Mouse (Mus musculus) urinary bladder, postnatal 4 days (tissue): ENCODE results near the gene Fam83g.
A peak's percentile ranks its signal among the peaks of the same experiment; 100 is the strongest.

Experiments
- DNase-seq, 2 experiments: peaks; one replicate each; pipeline ENCODE4 v3.0.0; 2021 to 2022; ENCODE audit warnings: low spot score in 2 of 2

The Fam83g gene

DNA sequence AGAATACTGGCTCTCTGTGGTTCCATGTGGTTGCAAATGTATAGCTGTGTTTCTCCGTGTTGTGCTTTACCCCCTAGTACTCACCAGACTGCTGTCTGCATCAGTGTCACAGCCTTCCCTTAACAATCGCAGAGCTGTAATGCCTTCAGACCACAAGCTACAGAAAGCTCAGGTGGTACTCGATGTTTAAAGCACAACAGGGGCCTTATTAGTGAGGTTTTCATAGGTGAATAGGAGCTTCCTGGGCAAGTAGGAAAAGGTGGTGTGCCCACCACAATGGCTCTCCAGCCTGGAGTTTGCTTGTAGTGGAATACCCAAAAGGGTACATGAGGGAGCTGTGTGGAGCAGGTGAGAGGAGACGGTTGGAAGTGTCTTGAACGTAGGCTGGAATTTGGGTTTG, 31.7 kb upstream of the Fam83g start:
- no peak for DNase-seq

GRCm38 (mm10) chr11:61652686-61653447, 31.0 kb upstream of the Fam83g start, which contains the start of gene Grap:
Gene Grap (plus strand): TSS chr11:61653265.
- DNase-seq, result no peak

DNA sequence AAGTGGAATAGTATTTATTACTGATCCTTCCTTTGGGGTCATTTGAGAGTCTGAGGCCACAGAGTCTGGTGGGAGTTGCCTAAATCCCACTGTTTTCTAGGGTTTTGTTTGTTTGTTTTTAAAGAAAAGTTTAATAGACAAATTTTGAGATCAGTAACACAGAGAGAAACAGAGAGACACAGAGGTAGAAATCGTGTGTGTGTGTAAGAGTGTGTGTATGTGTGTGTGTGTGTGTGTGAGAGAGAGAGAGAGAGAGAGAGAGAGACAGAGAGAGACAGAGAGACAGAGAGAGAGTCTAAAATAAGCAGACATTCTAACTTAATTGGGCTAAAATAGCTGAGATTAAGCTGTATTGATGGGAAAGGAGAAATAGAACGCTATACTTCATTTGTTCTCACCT, 30.3 kb upstream of the Fam83g start:
- no peak for DNase-seq

GRCm38 (mm10) chr11:61654786-61655311, 29.0 kb upstream of the Fam83g start:
- DNase-seq, result no peak

- no peak for DNase-seq
These were observed 28.2 kb upstream of the Fam83g start for GRCm38 (mm10) chr11:61655649-61656048.

GRCm38 (mm10) chr11:61656148-61656850, 27.6 kb upstream of the Fam83g start:
- no peak for DNase-seq

DNA sequence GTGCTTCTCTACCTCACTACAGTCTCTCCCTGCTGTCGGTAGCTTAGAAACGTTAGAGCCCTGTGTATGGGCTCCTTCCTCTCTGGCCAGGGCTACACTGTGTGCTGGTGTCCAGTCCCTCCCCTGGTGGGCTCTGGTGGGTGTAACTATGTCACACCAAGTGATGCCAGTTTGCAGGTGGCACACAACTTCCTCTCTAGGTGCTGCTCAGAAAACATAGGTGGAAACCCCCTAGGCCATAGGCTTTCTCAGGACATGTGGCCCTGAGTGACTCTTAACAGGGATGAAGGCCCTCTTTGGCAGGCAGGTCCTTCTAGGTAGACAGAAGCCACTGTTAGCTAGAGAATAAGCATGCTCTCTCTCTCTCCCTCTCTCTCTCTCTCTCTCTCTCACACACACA, 26.5 kb upstream of the Fam83g start:
- DNase-seq, result no peak

- no peak for DNase-seq
These were observed 25.4 kb upstream of the Fam83g start for GRCm38 (mm10) chr11:61658360-61658922.

- no peak for DNase-seq
These were observed 24.7 kb upstream of the Fam83g start for GRCm38 (mm10) chr11:61659011-61659858.

- no peak for DNase-seq
These were observed 23.9 kb upstream of the Fam83g start for GRCm38 (mm10) chr11:61660001-61660400.

DNA sequence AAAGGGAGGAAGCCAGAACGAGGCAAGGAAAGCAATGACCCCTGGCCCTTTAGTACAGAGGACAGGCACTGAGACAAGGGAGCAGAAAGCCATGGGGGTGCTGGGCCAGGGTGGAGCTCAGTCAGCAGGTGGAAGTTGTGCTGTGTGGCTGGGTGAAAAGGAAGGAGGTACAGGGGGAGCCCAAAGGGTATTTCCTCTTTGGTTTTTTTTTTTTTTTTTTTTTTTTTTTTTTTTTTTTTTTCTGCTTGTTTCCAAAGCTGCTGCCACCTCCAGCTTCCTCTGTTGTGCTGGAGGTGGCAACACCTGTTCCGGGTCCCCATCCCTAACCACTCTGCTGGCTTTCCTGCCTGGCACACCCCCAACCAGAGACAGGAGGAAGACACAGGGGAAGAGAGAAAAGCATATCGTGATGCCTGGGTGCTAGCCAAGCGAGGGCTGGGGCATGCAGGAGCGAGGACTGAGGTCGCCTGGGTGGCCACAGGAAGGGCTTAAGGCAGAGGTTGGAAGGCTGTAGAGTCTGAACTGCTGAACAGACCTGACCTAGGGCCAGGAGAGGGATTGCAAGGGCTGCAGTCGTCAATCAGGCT, 23.0 kb upstream of the Fam83g start:
- DNase-seq, result no peak

GRCm38 (mm10) chr11:61662189-61662588, 21.7 kb upstream of the Fam83g start:
- DNase-seq, result no peak

GRCm38 (mm10) chr11:61665401-61665800, 18.5 kb upstream of the Fam83g start:
- DNase-seq, result no peak

- peak in 1 of 2 experiments; percentile 45 for DNase-seq
These were observed 17.7 kb upstream of the Fam83g start for GRCm38 (mm10) chr11:61665991-61666799.

GRCm38 (mm10) chr11:61667248-61667647, 16.6 kb upstream of the Fam83g start:
- DNase-seq, result no peak

GRCm38 (mm10) chr11:61667782-61668181, 16.1 kb upstream of the Fam83g start:
- no peak for DNase-seq

GRCm38 (mm10) chr11:61669492-61670490, 14.1 kb upstream of the Fam83g start:
- DNase-seq, result no peak

DNA sequence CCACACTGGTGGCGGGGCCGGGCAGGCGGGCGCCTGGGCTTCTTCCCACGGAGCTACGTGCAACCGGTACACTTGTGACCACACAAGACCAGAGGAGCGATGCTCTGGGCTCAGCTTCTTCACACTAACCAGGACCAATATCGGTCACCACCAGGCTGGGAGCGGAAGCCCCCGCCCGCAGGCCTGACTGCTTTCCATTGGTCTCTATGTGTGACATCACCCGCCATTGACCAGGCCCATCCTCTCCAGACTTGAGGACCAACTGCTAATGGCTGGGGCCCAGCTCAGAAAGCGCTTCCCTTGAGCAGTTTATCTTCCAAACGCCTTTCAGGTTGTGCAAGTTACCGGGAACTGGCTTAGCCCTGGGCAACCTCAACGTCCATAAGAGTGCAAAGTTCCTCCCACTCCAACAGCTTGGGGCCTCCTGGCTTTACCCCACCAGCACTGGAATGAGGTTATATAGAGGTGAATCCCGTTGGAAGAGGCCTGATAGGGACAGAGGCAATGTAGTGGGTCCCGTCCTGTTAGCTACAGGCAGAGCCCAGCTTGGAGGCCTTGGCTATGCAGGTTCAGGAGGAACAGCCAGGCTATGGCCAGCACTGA, 12.0 kb upstream of the Fam83g start:
- no peak for DNase-seq

DNA sequence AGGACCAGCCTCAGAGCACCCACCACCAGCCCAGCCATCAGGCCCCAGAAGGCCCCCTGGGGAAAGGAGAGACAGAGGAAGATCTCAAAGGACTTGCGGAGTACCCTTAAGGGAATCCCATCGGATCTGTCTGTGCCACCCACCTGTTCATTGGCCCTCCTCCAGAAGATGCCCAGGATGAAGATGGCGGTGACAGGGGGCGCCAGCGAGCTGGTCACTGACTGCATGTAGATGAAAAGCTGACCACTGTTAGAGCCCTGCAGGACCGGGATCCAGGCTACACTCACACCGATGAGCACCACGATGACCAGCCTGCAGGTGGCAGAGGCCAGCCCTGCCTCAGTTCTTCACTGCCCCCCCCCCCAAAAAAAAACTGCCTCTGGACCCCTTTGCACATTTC, 10.2 kb upstream of the Fam83g start:
- no peak for DNase-seq
